Mouse (Mus musculus): ENCODE data around the gene Prss30. TPM values are rescaled to one million over a fixed set of nuclear protein-coding genes. Genes with fewer than 3 reads are reported as not detected.

Prss30 gene
- polyA plus RNA-seq, 1 experiment from 2014 or later: not detected

- no peaks in the 10 kb centered on the region for H3K4me1 ChIP-seq
- H3K9ac ChIP-seq: no peak overlapping the region
- no peak for ATAC-seq (ENCODE audit: insufficient number of reproducible peaks, low FRiP score, low TSS enrichment, low read depth)
- no peak overlapping the region for H3K4me3 ChIP-seq
- H3K27me3 ChIP-seq: no peaks in the 10 kb centered on the region
- no peak overlapping the region for H3K27ac ChIP-seq
- no peaks in the 10 kb centered on the region for H3K9me3 ChIP-seq
- no peaks in the 10 kb centered on the region for H3K36me3 ChIP-seq
- no peak overlapping the region for H3K4me2 ChIP-seq
- 88% methylated on average over 14 of the region's 14 CpGs for WGBS
Observed at GRCm38 (mm10) chr17:24004071-24004665, 23.8 kb upstream of the Prss30 start.

- no peak overlapping the region for H3K9ac ChIP-seq
- H3K36me3 ChIP-seq: no peaks in the 10 kb centered on the region
- no peak overlapping the region for H3K27ac ChIP-seq
- H3K9me3 ChIP-seq: no peaks in the 10 kb centered on the region
- 0 out of 2 replicates have a peak, but pooled peaks cover 6% of the 10 kb centered on the region for H3K4me1 ChIP-seq
- ATAC-seq (ENCODE audit: insufficient number of reproducible peaks, low FRiP score, low TSS enrichment, low read depth): no peak
- H3K27me3 ChIP-seq: no peaks in the 10 kb centered on the region
- WGBS: 34% methylated on average over 5 of the region's 5 CpGs
- no peak overlapping the region for H3K4me2 ChIP-seq
- no peak overlapping the region for H3K4me3 ChIP-seq
Observed at GRCm38 (mm10) chr17:24000404-24000803, 20.0 kb upstream of the Prss30 start.

- H3K4me3 ChIP-seq: no peak overlapping the region
- ATAC-seq (ENCODE audit: insufficient number of reproducible peaks, low FRiP score, low TSS enrichment, low read depth): no peak
- 50% methylated on average over 6 of the region's 6 CpGs for WGBS
- H3K9ac ChIP-seq: no peak overlapping the region
- no peaks in the 10 kb centered on the region for H3K27me3 ChIP-seq
- no peak overlapping the region for H3K27ac ChIP-seq
- no peak overlapping the region for H3K4me2 ChIP-seq
- H3K4me1 ChIP-seq: peaks cover 9% of the 10 kb centered on the region
- no peaks in the 10 kb centered on the region for H3K9me3 ChIP-seq
- no peaks in the 10 kb centered on the region for H3K36me3 ChIP-seq
Observed at GRCm38 (mm10) chr17:23998383-23998782, 18.0 kb upstream of the Prss30 start.

- ATAC-seq (ENCODE audit: insufficient number of reproducible peaks, low FRiP score, low TSS enrichment, low read depth): no peak
Observed at GRCm38 (mm10) chr17:23997901-23998300, 17.5 kb upstream of the Prss30 start, which contains the start of gene Prss22. Gene Prss22 (minus strand): TSS chr17:23998100.

GRCm38 (mm10) chr17:23995421-23995820 lies 15.1 kb upstream of the Prss30 start:
- Histone ChIP-seq H3K36me3 (no peaks in the 10 kb centered on the region), H3K4me3 (no peak overlapping the region), H3K4me1 (peaks cover 14% of the 10 kb centered on the region), H3K4me2 (no peak overlapping the region), H3K9me3 (no peaks in the 10 kb centered on the region), H3K27ac (no peak overlapping the region), H3K9ac (no peak overlapping the region), H3K27me3 (no peaks in the 10 kb centered on the region)
- WGBS: 32% methylated on average over 1 of the region's 1 CpGs
- no peak for ATAC-seq (ENCODE audit: insufficient number of reproducible peaks, low FRiP score, low TSS enrichment, low read depth)

More at GRCm38 (mm10) chr17:23997901-23998300, 17.5 kb upstream of the Prss30 start, which contains the start of gene Prss22:
- Histone ChIP-seq H3K4me2 (no peak within 1 kb of the TSS), H3K4me1 (peaks cover 13% of the 10 kb centered on the region), H3K9ac (no peak within 1 kb of the TSS), H3K27ac (no peak within 1 kb of the TSS), H3K4me3 (no peak within 1 kb of the TSS), H3K27me3 (no peaks in the 10 kb centered on the region), H3K9me3 (no peaks in the 10 kb centered on the region), H3K36me3 (no peaks in the 10 kb centered on the region)
- 37% methylated on average over 2 of the region's 2 CpGs for WGBS

- H3K9me3 ChIP-seq: no peaks in the 10 kb centered on the region
- H3K4me1 ChIP-seq: peaks cover 14% of the 10 kb centered on the region
- WGBS: 73% methylated on average over 7 of the region's 7 CpGs
- no peak overlapping the region for H3K27ac ChIP-seq
- H3K27me3 ChIP-seq: no peaks in the 10 kb centered on the region
- H3K4me3 ChIP-seq: no peak overlapping the region
- H3K36me3 ChIP-seq: no peaks in the 10 kb centered on the region
- ATAC-seq (ENCODE audit: insufficient number of reproducible peaks, low FRiP score, low TSS enrichment, low read depth): no peak
- no peak overlapping the region for H3K9ac ChIP-seq
- no peak overlapping the region for H3K4me2 ChIP-seq
Observed at GRCm38 (mm10) chr17:23994667-23995066, 14.3 kb upstream of the Prss30 start.

GRCm38 (mm10) chr17:23993559-23994428 lies 13.4 kb upstream of the Prss30 start:
- 10% methylated on average over 31 of the region's 31 CpGs for WGBS
- no peak overlapping the region for H3K9ac ChIP-seq
- H3K27me3 ChIP-seq: no peaks in the 10 kb centered on the region
- H3K36me3 ChIP-seq: no peaks in the 10 kb centered on the region
- peak; percentile 30; the same call in 1 of the 2 replicates for ATAC-seq (ENCODE audit: insufficient number of reproducible peaks, low FRiP score, low TSS enrichment, low read depth)
- peak overlapping the region; percentile 47 for H3K4me2 ChIP-seq
- no peaks in the 10 kb centered on the region for H3K9me3 ChIP-seq
- peak overlapping the region; percentile 27 for H3K4me3 ChIP-seq
- no peak overlapping the region for H3K27ac ChIP-seq
- peaks cover 14% of the 10 kb centered on the region for H3K4me1 ChIP-seq

- ATAC-seq (ENCODE audit: insufficient number of reproducible peaks, low FRiP score, low TSS enrichment, low read depth): no peak
- Histone ChIP-seq H3K4me3 (peak overlapping the region; percentile 27), H3K9me3 (no peaks in the 10 kb centered on the region), H3K4me2 (peak overlapping the region; percentile 47), H3K4me1 (peaks cover 9% of the 10 kb centered on the region), H3K36me3 (no peaks in the 10 kb centered on the region), H3K27ac (no peak overlapping the region; the same call in 1 of the 2 replicates), H3K9ac (no peak overlapping the region), H3K27me3 (no peaks in the 10 kb centered on the region)
- 56% methylated on average over 9 of the region's 9 CpGs for WGBS
Observed at GRCm38 (mm10) chr17:23992789-23993553, 12.6 kb upstream of the Prss30 start.

GRCm38 (mm10) chr17:23989802-23990201 lies 9.4 kb upstream of the Prss30 start:
- 30% methylated on average over 2 of the region's 2 CpGs for WGBS

GRCm38 (mm10) chr17:23984989-23985388 lies 4.6 kb upstream of the Prss30 start:
- Histone ChIP-seq H3K9me3 (no peaks in the 10 kb centered on the region), H3K4me3 (no peak overlapping the region), H3K9ac (no peak overlapping the region), H3K27ac (no peak overlapping the region), H3K4me1 (no peaks in the 10 kb centered on the region), H3K36me3 (no peaks in the 10 kb centered on the region), H3K27me3 (no peaks in the 10 kb centered on the region), H3K4me2 (no peak overlapping the region)
- 89% methylated on average over 1 of the region's 1 CpGs for WGBS
- ATAC-seq (ENCODE audit: insufficient number of reproducible peaks, low FRiP score, low TSS enrichment, low read depth): no peak

More at GRCm38 (mm10) chr17:23989802-23990201, 9.4 kb upstream of the Prss30 start:
- no peak overlapping the region for H3K27ac ChIP-seq
- H3K9ac ChIP-seq: no peak overlapping the region
- no peaks in the 10 kb centered on the region for H3K9me3 ChIP-seq
- H3K4me2 ChIP-seq: no peak overlapping the region
- no peak for ATAC-seq (ENCODE audit: insufficient number of reproducible peaks, low FRiP score, low TSS enrichment, low read depth)
- no peak overlapping the region for H3K4me3 ChIP-seq
- no peaks in the 10 kb centered on the region for H3K36me3 ChIP-seq
- peaks cover 8% of the 10 kb centered on the region for H3K4me1 ChIP-seq
- no peaks in the 10 kb centered on the region for H3K27me3 ChIP-seq

- 50% methylated on average over 4 of the region's 4 CpGs for WGBS
- H3K9me3 ChIP-seq: no peaks in the 10 kb centered on the region
Observed at GRCm38 (mm10) chr17:23982912-23983311, 2.5 kb upstream of the Prss30 start.

More at GRCm38 (mm10) chr17:23982912-23983311, 2.5 kb upstream of the Prss30 start:
- no peak overlapping the region for H3K27ac ChIP-seq
- H3K9ac ChIP-seq: no peak overlapping the region
- no peak overlapping the region for H3K4me2 ChIP-seq
- no peaks in the 10 kb centered on the region for H3K4me1 ChIP-seq
- no peaks in the 10 kb centered on the region for H3K27me3 ChIP-seq
- H3K4me3 ChIP-seq: no peak overlapping the region
- ATAC-seq (ENCODE audit: insufficient number of reproducible peaks, low FRiP score, low TSS enrichment, low read depth): no peak
- H3K36me3 ChIP-seq: no peaks in the 10 kb centered on the region

All from limb, embryonic 15.5 days (tissue).